Mouse (Mus musculus): ENCODE measurements around the gene Nup153. TPM values are rescaled to one million over a fixed set of nuclear protein-coding genes. Genes with fewer than 3 reads are reported as not detected.

The Nup153 gene
- polyA plus RNA-seq, 1 experiment = 46.7 TPM

DNA sequence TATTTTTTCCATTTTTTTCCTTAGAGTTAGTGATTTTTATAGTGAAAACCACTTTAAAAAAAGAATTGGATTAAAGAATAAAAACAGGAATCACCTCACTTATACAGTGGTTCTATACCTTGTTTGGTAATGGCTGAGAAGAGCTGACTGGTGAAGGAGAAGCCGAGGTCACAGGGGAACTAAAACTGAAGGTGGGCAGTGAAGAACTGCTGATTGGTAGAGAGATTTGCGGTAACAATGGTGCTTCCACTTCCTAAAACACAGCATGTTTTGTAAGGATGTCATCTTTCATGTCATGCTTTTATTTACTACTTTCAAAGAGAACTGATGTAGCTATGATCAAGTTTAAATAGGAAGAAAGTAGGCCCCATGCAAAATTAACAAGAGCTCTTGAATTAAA, 26.3 kb downstream of the Nup153 start:
- no peak for TF ChIP-seq POLR2A (IDR thresholded peaks at IDR 0.05; ENCODE audit: borderline replicate concordance, control insufficient read depth, low read depth, low read length)
- no peak for TF ChIP-seq CTCF (IDR thresholded peaks at IDR 0.05; ENCODE audit: control insufficient read depth, insufficient read depth, low read length)
- H3K27ac ChIP-seq (ENCODE audit: control insufficient read depth, insufficient read depth, low read depth, low read length, poor library complexity) = no peak overlapping the region
- WGBS = 53% methylated on average over 2 of the region's 2 CpGs
- H3K4me1 ChIP-seq (ENCODE audit: control insufficient read depth, insufficient read depth, low read length) = no peaks in the 10 kb centered on the region
- no peak overlapping the region for H3K4me3 ChIP-seq (replicated peaks; ENCODE audit: control insufficient read depth, low read depth, low read length)

DNA sequence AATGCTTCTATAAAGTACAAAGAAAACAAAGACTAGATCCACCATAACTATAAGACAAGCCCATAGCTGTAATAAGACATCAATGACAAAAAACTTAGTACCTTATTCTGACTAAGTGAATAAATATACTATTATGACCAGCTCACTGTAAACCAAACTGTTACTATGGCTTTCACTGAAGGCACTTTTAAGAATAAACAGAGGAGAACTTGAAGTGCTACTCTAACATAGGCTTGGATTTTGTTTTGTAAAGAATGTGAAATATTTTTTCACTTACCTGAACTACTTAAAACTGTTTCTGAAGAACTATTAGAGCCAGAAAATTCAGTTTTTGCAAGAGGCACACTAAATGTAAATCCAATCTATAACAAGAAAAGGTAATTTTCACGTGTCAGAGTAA, 28.4 kb downstream of the Nup153 start:
- TF ChIP-seq POLR2A (IDR thresholded peaks at IDR 0.05; ENCODE audit: borderline replicate concordance, control insufficient read depth, low read depth, low read length) (no peak), CTCF (IDR thresholded peaks at IDR 0.05; ENCODE audit: control insufficient read depth, insufficient read depth, low read length) (no peak)
- Histone ChIP-seq H3K4me3 (replicated peaks; ENCODE audit: control insufficient read depth, low read depth, low read length) (no peak overlapping the region), H3K27ac (ENCODE audit: control insufficient read depth, insufficient read depth, low read depth, low read length, poor library complexity) (no peak overlapping the region), H3K4me1 (ENCODE audit: control insufficient read depth, insufficient read depth, low read length) (no peaks in the 10 kb centered on the region)
- WGBS = 81% methylated on average over 1 of the region's 1 CpGs

DNA sequence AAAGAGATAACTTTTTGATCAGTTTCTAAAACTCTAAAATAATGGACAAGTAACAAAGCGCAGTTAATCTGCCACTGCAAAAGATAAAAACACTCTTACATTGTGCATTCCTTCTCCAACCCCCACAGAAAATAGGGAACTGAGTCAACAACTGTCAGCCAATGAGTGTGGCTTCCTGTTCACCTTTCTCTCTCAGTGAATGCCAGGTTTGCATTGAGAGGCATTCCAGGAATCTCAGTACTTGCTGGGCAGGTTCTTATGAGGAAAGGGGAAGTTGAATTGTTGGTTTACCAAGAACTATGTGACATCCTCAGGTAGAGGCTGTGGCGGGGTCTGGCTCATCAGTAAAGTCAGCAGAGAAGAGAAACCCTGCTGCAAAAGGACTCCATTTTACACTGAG, 31.0 kb downstream of the Nup153 start:
- no peaks in the 10 kb centered on the region for H3K4me1 ChIP-seq (ENCODE audit: control insufficient read depth, insufficient read depth, low read length)
- no peak overlapping the region for H3K4me3 ChIP-seq (replicated peaks; ENCODE audit: control insufficient read depth, low read depth, low read length)
- no peak overlapping the region for H3K27ac ChIP-seq (ENCODE audit: control insufficient read depth, insufficient read depth, low read depth, low read length, poor library complexity)
- no peak for TF ChIP-seq POLR2A (IDR thresholded peaks at IDR 0.05; ENCODE audit: borderline replicate concordance, control insufficient read depth, low read depth, low read length)
- no peak for TF ChIP-seq CTCF (IDR thresholded peaks at IDR 0.05; ENCODE audit: control insufficient read depth, insufficient read depth, low read length)
- 64% methylated on average over 2 of the region's 2 CpGs for WGBS

DNA sequence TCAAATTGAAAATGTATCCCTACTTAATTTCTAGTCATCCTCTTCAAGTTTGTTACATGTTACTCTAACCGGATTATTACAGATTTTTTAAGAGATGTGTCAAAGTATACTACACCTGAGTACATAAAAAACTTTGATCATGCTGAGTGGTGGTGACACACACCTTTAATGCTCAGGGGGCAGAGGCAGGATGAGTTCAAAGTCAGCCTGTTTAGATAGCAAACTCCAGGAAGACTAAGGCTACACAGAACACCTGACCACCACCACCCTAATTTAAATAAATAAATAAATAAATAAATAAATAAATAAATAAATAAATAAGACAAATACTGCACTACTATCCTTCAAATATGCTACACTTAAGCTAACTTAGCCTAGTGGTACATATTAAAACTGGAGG, 31.8 kb downstream of the Nup153 start:
- H3K27ac ChIP-seq (ENCODE audit: control insufficient read depth, insufficient read depth, low read depth, low read length, poor library complexity) = no peak overlapping the region
- H3K4me1 ChIP-seq (ENCODE audit: control insufficient read depth, insufficient read depth, low read length) = no peaks in the 10 kb centered on the region
- H3K4me3 ChIP-seq (replicated peaks; ENCODE audit: control insufficient read depth, low read depth, low read length) = no peak overlapping the region
- 96% methylated on average over 1 of the region's 1 CpGs for WGBS
- TF ChIP-seq CTCF (IDR thresholded peaks at IDR 0.05; ENCODE audit: control insufficient read depth, insufficient read depth, low read length) (no peak), POLR2A (IDR thresholded peaks at IDR 0.05; ENCODE audit: borderline replicate concordance, control insufficient read depth, low read depth, low read length) (no peak)

DNA sequence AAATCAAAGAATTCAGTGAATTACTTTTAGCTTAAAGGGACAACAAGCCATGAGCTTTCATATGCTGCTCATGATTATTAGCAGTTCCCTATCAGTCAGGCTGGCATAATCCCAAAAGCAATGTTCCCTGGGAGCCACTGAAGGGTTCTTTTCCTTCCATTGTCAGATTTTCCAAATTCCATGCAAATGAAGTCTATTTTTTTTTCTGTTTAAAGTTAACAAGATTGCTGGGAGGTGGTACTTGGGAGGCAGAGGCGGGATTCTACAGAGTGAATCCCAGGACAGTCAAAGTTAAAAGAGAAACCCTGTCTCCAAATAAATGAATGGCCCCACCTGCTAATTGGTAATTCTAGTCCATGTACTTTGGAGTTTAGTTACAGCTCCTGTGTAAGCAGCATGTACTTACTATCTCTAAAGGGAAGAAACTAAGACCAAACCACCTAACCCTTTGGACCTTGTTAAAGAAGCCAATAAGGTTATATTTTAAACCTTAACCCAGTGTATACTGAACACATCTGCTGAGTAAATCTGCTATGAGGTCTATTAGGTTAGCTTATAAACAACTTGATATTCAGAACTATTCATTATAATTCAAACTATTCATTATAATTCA, 32.3 kb downstream of the Nup153 start:
- peaks cover 1% of the 10 kb centered on the region; the same call in 1 of the 2 replicates for H3K4me1 ChIP-seq (ENCODE audit: control insufficient read depth, insufficient read depth, low read length)
- 93% methylated on average over 1 of the region's 1 CpGs for WGBS

DNA sequence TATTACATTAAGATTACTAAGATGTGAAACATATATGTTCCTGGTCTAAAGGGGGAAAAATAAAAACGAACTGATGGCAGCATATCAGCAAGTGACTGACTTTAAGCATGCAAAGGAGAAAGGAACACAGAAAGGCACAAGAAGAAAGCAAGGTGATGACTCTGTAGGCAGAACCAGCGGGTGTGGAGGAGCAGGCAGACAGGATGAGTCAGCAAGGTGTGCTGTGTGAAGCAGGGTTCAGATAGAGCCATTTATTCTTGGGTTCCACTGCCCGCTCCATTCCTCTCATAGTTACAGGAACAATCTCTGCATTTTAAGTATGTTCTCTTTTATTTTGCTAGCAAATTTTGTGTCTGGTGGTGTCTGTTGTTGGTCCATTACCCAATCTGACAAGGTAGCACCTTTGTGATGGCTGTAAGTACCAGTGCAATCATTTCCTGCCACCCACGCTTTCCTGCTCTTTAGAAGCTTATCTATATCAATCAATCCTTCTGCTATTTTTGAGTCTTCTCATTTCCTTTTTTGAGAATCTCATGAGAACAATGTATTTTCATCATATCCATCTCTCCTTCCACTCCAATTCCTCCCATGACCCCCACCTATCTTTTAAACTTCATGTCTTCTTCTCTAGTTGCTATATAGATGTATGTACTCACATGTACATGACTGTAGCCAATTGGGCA, 37.0 kb downstream of the Nup153 start:
- TF ChIP-seq POLR2A (IDR thresholded peaks at IDR 0.05; ENCODE audit: borderline replicate concordance, control insufficient read depth, low read depth, low read length) (no peak), CTCF (IDR thresholded peaks at IDR 0.05; ENCODE audit: control insufficient read depth, insufficient read depth, low read length) (no peak)

More for the DNA sequence above, 32.3 kb downstream of the Nup153 start:
- H3K27ac ChIP-seq (ENCODE audit: control insufficient read depth, insufficient read depth, low read depth, low read length, poor library complexity) = no peak overlapping the region
- TF ChIP-seq CTCF (IDR thresholded peaks at IDR 0.05; ENCODE audit: control insufficient read depth, insufficient read depth, low read length) = no peak
- no peak for TF ChIP-seq POLR2A (IDR thresholded peaks at IDR 0.05; ENCODE audit: borderline replicate concordance, control insufficient read depth, low read depth, low read length)
- H3K4me3 ChIP-seq (replicated peaks; ENCODE audit: control insufficient read depth, low read depth, low read length) = no peak overlapping the region

DNA sequence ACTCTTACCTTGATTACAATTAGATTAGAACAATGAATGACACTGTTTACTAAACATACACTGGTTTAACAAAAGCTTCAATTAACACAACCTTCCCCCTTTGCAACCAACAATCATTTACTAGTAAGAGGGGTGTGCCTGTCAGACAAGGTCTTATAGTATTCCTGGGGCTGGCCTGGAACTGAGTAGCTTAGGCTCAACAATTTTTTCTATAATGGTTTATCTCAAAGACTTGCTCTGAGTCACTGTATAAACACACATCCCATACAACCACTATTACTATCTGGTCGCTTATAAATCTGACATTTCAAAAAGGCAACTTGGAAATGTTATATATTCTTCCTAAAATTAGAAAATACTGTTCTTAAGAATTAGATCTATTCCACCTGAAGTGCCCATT, 44.4 kb downstream of the Nup153 start:
- H3K27ac ChIP-seq (ENCODE audit: control insufficient read depth, insufficient read depth, low read depth, low read length, poor library complexity) = no peak overlapping the region
- no peaks in the 10 kb centered on the region for H3K4me1 ChIP-seq (ENCODE audit: control insufficient read depth, insufficient read depth, low read length)
- no peak overlapping the region for H3K4me3 ChIP-seq (replicated peaks; ENCODE audit: control insufficient read depth, low read depth, low read length)
- 93% methylated on average over 1 of the region's 1 CpGs for WGBS
- no peak for TF ChIP-seq CTCF (IDR thresholded peaks at IDR 0.05; ENCODE audit: control insufficient read depth, insufficient read depth, low read length)
- no peak for TF ChIP-seq POLR2A (IDR thresholded peaks at IDR 0.05; ENCODE audit: borderline replicate concordance, control insufficient read depth, low read depth, low read length)

More for the DNA sequence above, 37.0 kb downstream of the Nup153 start:
- H3K27ac ChIP-seq (ENCODE audit: control insufficient read depth, insufficient read depth, low read depth, low read length, poor library complexity) = no peak overlapping the region
- no peak overlapping the region for H3K4me3 ChIP-seq (replicated peaks; ENCODE audit: control insufficient read depth, low read depth, low read length)
- WGBS = 67% methylated on average over 4 of the region's 4 CpGs
- peaks cover 1% of the 10 kb centered on the region; the same call in 1 of the 2 replicates for H3K4me1 ChIP-seq (ENCODE audit: control insufficient read depth, insufficient read depth, low read length)

DNA sequence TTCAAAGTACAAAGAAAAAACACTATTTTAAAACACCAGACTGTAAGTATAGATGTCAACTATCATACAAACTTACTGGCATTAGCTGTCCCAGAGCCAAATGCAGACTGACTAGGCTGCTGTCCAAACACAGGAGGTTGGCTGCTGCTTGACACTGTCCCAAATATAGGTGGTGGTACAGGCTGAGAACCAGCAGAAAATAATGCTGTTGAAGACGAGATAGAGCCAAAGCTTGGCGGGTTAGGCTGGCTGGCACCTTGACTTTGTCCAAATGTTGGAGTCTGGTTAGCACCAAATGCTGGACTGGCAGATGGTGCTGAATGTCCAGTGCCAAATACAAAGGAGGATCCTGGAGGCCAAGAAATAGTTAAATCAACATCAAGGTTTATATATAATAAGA, 44.8 kb downstream of the Nup153 start:
- TF ChIP-seq CTCF (IDR thresholded peaks at IDR 0.05; ENCODE audit: control insufficient read depth, insufficient read depth, low read length) = no peak
- TF ChIP-seq POLR2A (IDR thresholded peaks at IDR 0.05; ENCODE audit: borderline replicate concordance, control insufficient read depth, low read depth, low read length) = no peak
- WGBS = 87% methylated on average over 2 of the region's 2 CpGs

More for the DNA sequence above, 44.8 kb downstream of the Nup153 start:
- Histone ChIP-seq H3K27ac (ENCODE audit: control insufficient read depth, insufficient read depth, low read depth, low read length, poor library complexity) (no peak overlapping the region), H3K4me1 (ENCODE audit: control insufficient read depth, insufficient read depth, low read length) (no peaks in the 10 kb centered on the region), H3K4me3 (replicated peaks; ENCODE audit: control insufficient read depth, low read depth, low read length) (no peak overlapping the region)
